Mouse (Mus musculus): ENCODE data around the gene 1700025G04Rik.

- TF ChIP-seq CTCF (IDR thresholded peaks at IDR 0.05) = no peak
- no peak for TF ChIP-seq EP300 (IDR thresholded peaks at IDR 0.05)
Measured at GRCm38 (mm10) chr1:152065527-152065926, 24.4 kb downstream of the 1700025G04Rik start.

Measured in lung, postnatal 0 days (tissue).